Mouse (Mus musculus): Measurements from ENCODE around the gene Nme3. TPM values are rescaled to one million over a fixed set of nuclear protein-coding genes. Genes with fewer than 3 reads are reported as not detected.

Gene Nme3
- total and polyA plus RNA-seq, 2 experiments, result 46.6 to 69.7 TPM

DNA sequence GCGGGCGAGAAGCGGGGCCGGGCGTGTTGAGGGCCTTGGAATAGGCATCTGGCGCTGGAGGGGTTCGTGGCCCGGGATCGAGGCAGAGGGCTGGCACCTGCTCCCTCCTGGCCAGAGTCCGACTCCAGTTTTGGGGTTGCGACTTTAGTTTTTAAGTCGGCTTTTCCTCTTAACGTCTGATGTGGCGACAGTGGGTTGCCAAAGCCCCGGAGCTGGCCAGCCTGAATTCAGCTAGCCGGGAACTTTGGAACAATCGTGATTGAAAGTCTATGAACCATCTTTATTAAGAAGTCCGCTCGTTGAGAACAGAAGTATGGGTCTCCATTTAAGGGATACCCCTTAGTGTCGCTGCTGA, 45.5 kb upstream of the Nme3 start:
- WGBS, result under 1% methylated on average over 20 of the region's 20 CpGs
- peaks cover 23% of the 10 kb centered on the region for H3K36me3 ChIP-seq (ENCODE audit: control insufficient read depth, insufficient read depth, low read length)
- no peaks in the 10 kb centered on the region for H3K27me3 ChIP-seq (ENCODE audit: control insufficient read depth, insufficient read depth, low read length)
- H3K4me3 ChIP-seq (ENCODE audit: insufficient read depth, low read depth, low read length), result peak overlapping the region; percentile 88
- H3K9ac ChIP-seq (ENCODE audit: low read depth, low read length), result peak overlapping the region; percentile 96
- TF ChIP-seq CTCF (IDR thresholded peaks at IDR 0.05; ENCODE audit: low read depth, low read length) (no peak), POLR2A (IDR thresholded peaks at IDR 0.05; ENCODE audit: extremely low read depth, insufficient read depth, low read length) (no peak)
- peaks cover 18% of the 10 kb centered on the region; the same call in 1 of the 2 replicates for H3K79me2 ChIP-seq (ENCODE audit: control insufficient read depth, insufficient read depth, low read length)
- peak; percentile 51 for DNase-seq (ENCODE audit: extremely low read depth, low read depth, low spot score)
- H3K4me1 ChIP-seq (ENCODE audit: control insufficient read depth, insufficient read depth, low read length), result peaks cover 12% of the 10 kb centered on the region
- H3K27ac ChIP-seq (replicated peaks; ENCODE audit: insufficient read depth, low read depth, low read length), result peak overlapping the region; percentile 93

DNA sequence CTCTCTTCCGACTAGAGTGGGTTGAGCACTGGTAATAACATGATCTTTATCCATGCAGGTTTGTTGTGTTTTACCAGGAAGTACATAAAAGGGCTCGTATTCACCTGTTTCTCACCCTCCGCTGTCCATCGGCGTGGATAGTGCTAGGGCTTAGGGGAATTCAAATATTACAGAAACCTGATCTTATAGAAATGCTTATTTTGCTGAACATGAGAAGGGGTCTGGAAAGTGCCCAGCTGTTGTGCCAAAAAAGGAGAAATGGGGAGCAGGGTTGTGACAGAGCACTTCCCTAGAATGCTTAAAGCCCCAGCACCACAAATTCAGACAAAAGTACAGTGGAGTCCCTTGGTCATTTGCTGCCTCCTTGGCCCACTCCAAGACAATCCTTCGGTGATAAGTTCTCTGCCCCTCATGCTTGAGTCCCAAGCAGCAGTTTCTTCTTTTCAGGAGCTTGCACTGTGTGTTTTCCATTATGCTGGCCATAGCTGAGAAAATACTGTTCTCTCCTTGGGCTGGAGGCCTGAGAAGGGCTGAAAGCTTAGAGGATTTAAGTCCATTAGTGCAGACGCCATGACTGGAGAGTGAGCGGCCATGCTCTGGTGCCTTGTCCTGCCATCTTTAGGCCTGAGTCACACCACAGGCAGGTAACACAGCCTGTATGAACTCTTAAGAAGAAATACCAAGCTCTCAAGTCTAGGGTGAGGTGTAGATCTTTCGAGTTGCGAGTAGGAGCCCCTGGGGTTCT, 44.7 kb upstream of the Nme3 start:
- TF ChIP-seq POLR2A (IDR thresholded peaks at IDR 0.05; ENCODE audit: extremely low read depth, insufficient read depth, low read length) (no peak), CTCF (IDR thresholded peaks at IDR 0.05; ENCODE audit: low read depth, low read length) (no peak)
- Histone ChIP-seq H3K79me2 (ENCODE audit: control insufficient read depth, insufficient read depth, low read length) (peaks cover 18% of the 10 kb centered on the region; the same call in 1 of the 2 replicates), H3K36me3 (ENCODE audit: control insufficient read depth, insufficient read depth, low read length) (peaks cover 29% of the 10 kb centered on the region), H3K27me3 (ENCODE audit: control insufficient read depth, insufficient read depth, low read length) (no peaks in the 10 kb centered on the region), H3K27ac (replicated peaks; ENCODE audit: insufficient read depth, low read depth, low read length) (peak overlapping the region; percentile 93), H3K4me1 (ENCODE audit: control insufficient read depth, insufficient read depth, low read length) (peaks cover 16% of the 10 kb centered on the region), H3K4me3 (ENCODE audit: insufficient read depth, low read depth, low read length) (peak overlapping the region; percentile 88), H3K9ac (ENCODE audit: low read depth, low read length) (peak overlapping the region; percentile 96)
- 36% methylated on average over 10 of the region's 10 CpGs for WGBS
- peak; percentile 51 for DNase-seq (ENCODE audit: extremely low read depth, low read depth, low spot score)

DNA sequence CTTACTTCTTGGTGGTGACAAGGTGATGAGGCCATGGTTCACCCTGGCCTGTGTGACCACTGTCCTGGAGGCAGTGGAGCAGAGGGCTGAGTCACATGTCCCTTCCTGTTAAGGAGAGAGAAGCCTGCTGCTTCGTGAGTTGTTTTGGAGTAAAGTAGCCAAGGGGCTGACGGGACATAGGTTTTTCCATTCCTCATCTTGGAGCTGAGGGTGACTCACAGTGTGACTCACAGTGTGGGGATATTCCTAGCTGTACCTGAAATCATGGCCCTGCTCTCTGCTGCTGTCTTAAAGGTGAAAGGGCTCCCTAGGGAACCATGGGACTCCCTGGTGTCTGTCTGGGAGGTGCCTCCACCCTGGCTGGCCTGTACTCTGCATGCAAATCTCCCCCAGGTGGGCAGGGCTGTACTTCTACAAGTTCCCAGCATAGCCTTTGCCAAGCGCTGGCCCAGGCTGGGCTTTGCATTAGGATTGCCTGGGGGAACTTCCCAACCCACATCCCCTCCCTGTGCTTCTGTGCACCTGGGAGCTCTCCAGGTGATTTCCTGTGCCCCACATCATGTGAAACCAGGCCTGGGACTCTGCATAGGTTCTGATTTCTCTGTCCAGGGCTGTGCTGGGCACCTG, 40.3 kb upstream of the Nme3 start:
- no peak overlapping the region for H3K4me3 ChIP-seq (ENCODE audit: insufficient read depth, low read depth, low read length)
- peak overlapping the region; percentile 2 for H3K27ac ChIP-seq (replicated peaks; ENCODE audit: insufficient read depth, low read depth, low read length)
- no peak for DNase-seq (ENCODE audit: extremely low read depth, low read depth, low spot score)
- H3K4me1 ChIP-seq (ENCODE audit: control insufficient read depth, insufficient read depth, low read length), result peaks cover 30% of the 10 kb centered on the region
- 0 out of 2 replicates have a peak overlapping the region, but pooled peaks have one; percentile 31 for H3K9ac ChIP-seq (ENCODE audit: low read depth, low read length)
- H3K27me3 ChIP-seq (ENCODE audit: control insufficient read depth, insufficient read depth, low read length), result no peaks in the 10 kb centered on the region
- WGBS, result 57% methylated on average over 3 of the region's 3 CpGs
- TF ChIP-seq POLR2A (IDR thresholded peaks at IDR 0.05; ENCODE audit: extremely low read depth, insufficient read depth, low read length) (no peak), CTCF (IDR thresholded peaks at IDR 0.05; ENCODE audit: low read depth, low read length) (no peak)
- peaks cover 46% of the 10 kb centered on the region for H3K36me3 ChIP-seq (ENCODE audit: control insufficient read depth, insufficient read depth, low read length)
- H3K79me2 ChIP-seq (ENCODE audit: control insufficient read depth, insufficient read depth, low read length), result peaks cover 14% of the 10 kb centered on the region; the same call in 1 of the 2 replicates

DNA sequence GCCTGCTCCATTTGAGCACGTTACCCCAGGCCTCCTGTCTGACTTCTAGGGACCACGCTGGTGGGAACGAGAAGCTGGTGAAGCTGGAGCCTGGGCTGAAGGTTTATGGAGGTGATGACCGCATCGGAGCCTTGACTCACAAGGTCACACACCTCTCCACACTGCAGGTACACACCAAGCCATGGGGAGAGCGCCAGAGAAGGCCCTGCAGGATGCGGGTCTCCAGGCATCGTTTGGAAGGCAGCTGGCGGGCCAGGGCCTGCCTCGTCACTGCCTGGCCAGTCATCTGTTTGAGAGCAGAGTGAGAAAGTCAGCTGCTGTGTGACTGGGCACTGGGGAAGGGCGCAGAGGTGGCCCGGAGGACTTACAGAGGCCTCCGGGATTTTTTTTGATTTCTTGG, 39.7 kb upstream of the Nme3 start:
- DNase-seq (ENCODE audit: extremely low read depth, low read depth, low spot score), result no peak
- Histone ChIP-seq H3K36me3 (ENCODE audit: control insufficient read depth, insufficient read depth, low read length) (peaks cover 52% of the 10 kb centered on the region), H3K79me2 (ENCODE audit: control insufficient read depth, insufficient read depth, low read length) (peaks cover 8% of the 10 kb centered on the region; the same call in 1 of the 2 replicates), H3K4me3 (ENCODE audit: insufficient read depth, low read depth, low read length) (no peak overlapping the region), H3K27me3 (ENCODE audit: control insufficient read depth, insufficient read depth, low read length) (no peaks in the 10 kb centered on the region), H3K27ac (replicated peaks; ENCODE audit: insufficient read depth, low read depth, low read length) (0 out of 2 replicates have a peak overlapping the region, but pooled peaks have one; percentile 0), H3K4me1 (ENCODE audit: control insufficient read depth, insufficient read depth, low read length) (peaks cover 30% of the 10 kb centered on the region), H3K9ac (ENCODE audit: low read depth, low read length) (no peak overlapping the region)
- TF ChIP-seq CTCF (IDR thresholded peaks at IDR 0.05; ENCODE audit: low read depth, low read length), result no peak
- no peak for TF ChIP-seq POLR2A (IDR thresholded peaks at IDR 0.05; ENCODE audit: extremely low read depth, insufficient read depth, low read length)
- WGBS, result 65% methylated on average over 13 of the region's 13 CpGs

DNA sequence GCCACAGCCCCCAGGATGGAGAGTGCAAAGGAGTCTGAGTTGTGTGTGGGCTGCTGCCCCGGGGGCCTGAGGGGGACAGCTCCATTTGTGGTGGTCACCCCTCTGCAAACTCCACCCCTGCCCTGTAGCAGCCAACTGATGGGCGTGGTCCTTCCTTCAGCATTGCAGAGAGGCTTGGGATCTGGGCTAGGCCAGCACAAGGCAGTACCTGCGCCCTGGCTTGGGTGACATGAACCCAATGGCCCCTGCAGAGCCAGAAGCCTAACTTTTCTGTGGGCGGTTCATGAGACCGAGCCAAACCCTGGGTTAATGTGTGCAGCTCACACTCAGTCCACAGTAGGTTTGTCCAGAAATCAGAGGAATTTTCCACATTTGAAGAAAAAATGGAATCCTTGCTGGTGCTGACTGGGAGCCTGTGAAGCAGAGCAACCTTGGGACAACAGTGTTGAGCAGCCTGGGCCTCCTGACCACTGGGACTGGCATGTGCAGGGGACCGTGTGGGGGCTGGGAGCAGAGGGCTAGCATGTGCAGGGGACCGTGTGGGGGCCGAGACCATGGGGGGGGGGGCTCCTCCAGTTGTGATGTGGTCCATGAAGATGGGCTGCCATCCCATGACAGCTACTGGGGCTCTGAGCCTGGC, 38.3 kb upstream of the Nme3 start:
- WGBS, result 30% methylated on average over 8 of the region's 8 CpGs

More for the DNA sequence above, 38.3 kb upstream of the Nme3 start:
- DNase-seq (ENCODE audit: extremely low read depth, low read depth, low spot score), result peak; percentile 90
- TF ChIP-seq CTCF (IDR thresholded peaks at IDR 0.05; ENCODE audit: low read depth, low read length) (no peak), POLR2A (IDR thresholded peaks at IDR 0.05; ENCODE audit: extremely low read depth, insufficient read depth, low read length) (no peak)
- H3K27ac ChIP-seq (replicated peaks; ENCODE audit: insufficient read depth, low read depth, low read length), result peak overlapping the region; percentile 46
- peak overlapping the region; percentile 54 for H3K9ac ChIP-seq (ENCODE audit: low read depth, low read length)
- peak overlapping the region; percentile 15; the same call in 1 of the 2 replicates for H3K4me3 ChIP-seq (ENCODE audit: insufficient read depth, low read depth, low read length)
- no peaks in the 10 kb centered on the region for H3K27me3 ChIP-seq (ENCODE audit: control insufficient read depth, insufficient read depth, low read length)
- peaks cover 62% of the 10 kb centered on the region for H3K36me3 ChIP-seq (ENCODE audit: control insufficient read depth, insufficient read depth, low read length)
- peaks cover 5% of the 10 kb centered on the region; the same call in 1 of the 2 replicates for H3K79me2 ChIP-seq (ENCODE audit: control insufficient read depth, insufficient read depth, low read length)
- H3K4me1 ChIP-seq (ENCODE audit: control insufficient read depth, insufficient read depth, low read length), result peaks cover 30% of the 10 kb centered on the region

Measured in liver, adult 2 months (tissue).